Mouse (Mus musculus): ENCODE results near the gene Vmn1r91. TPM values are rescaled to one million over a fixed set of nuclear protein-coding genes. Genes with fewer than 3 reads are reported as not detected.
"Not testable (repeated sequence)": the region's sequence is repeated elsewhere in the genome, so short reads cannot be mapped to it uniquely, and the experiment has no call there.

The Vmn1r91 gene
- not detected in 2 replicates for polyA plus RNA-seq (2015; fragmentation: Nextera tagmentation; extraction: Ambion mirVana)

DNA sequence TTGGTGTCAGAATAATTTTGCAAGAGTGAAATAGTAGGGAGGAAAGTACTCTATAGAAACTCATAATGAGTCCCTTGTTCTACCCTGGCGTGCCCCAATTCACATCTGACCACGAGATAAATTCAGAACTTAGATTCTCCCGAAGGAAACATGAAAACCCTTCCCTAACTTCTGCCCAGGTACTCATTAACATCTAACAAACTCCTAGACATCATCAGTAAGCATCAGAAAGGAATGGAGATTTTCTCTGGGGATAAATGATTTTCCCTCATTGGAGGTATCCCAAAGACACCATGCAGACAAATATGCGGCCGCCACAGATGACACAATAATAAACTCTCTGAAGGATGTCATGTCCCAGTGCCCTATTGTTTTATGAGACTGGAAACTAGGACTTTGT, at the start of gene Vmn1r91:
Vmn1r91 (plus strand) TSS at position 301 of the 400 bp plus-strand sequence.
- not testable (repeated sequence) for H3K27ac ChIP-seq (replicated peaks); ATAC-seq (ENCODE audit: low FRiP score, low read depth); H3K4me3 ChIP-seq; H3K4me2 ChIP-seq; H3K9me3 ChIP-seq; H3K36me3 ChIP-seq; H3K9ac ChIP-seq; H3K27me3 ChIP-seq; H3K4me1 ChIP-seq (replicated peaks)
- 77% methylated on average over 5 of the region's 5 CpGs for WGBS

DNA sequence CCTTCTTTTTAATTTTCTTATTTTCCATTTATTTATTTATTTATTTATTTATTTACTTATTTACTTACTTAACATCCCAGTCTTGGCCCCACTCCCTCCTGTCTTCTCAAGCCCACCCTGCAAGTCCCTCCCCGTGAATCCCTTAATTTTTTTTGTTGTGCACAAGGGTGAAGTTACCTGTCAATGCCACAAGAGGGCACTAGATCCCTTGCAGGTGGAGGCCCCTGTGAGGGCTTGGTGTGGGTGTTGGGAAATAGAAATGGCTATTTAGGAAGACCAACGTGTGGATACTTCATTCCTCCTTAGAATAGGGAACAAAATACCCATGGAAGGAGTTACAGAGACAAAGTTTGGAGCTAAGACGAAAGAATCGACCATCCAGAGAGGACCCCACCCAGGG, 35.4 kb upstream of the Vmn1r91 start:
- 68% methylated on average over 4 of the region's 4 CpGs for WGBS

GRCm38 (mm10) chr7:20078118-20078517, 21.4 kb upstream of the Vmn1r91 start:
- H3K9me3 ChIP-seq; H3K27ac ChIP-seq (replicated peaks); H3K27me3 ChIP-seq; H3K36me3 ChIP-seq; H3K4me2 ChIP-seq; H3K9ac ChIP-seq; H3K4me3 ChIP-seq; ATAC-seq (ENCODE audit: low FRiP score, low read depth); H3K4me1 ChIP-seq (replicated peaks): not testable (repeated sequence)
- WGBS, result 60% methylated on average over 18 of the region's 18 CpGs

More for the DNA sequence above, 35.4 kb upstream of the Vmn1r91 start:
- not testable (repeated sequence) for H3K36me3 ChIP-seq; H3K4me3 ChIP-seq; ATAC-seq (ENCODE audit: low FRiP score, low read depth); H3K4me1 ChIP-seq (replicated peaks); H3K27ac ChIP-seq (replicated peaks); H3K9ac ChIP-seq; H3K27me3 ChIP-seq; H3K4me2 ChIP-seq; H3K9me3 ChIP-seq

- not testable (repeated sequence) for H3K27me3 ChIP-seq; H3K9ac ChIP-seq; H3K27ac ChIP-seq (replicated peaks); H3K4me1 ChIP-seq (replicated peaks); ATAC-seq (ENCODE audit: low FRiP score, low read depth); H3K36me3 ChIP-seq; H3K4me3 ChIP-seq; H3K4me2 ChIP-seq; H3K9me3 ChIP-seq
- no CpG with 5 or more reads among the region's 2 CpGs for WGBS
These were observed 23.0 kb downstream of the Vmn1r91 start, which contains the start of gene Gm16442 for GRCm38 (mm10) chr7:20122479-20122878. Gene Gm16442, minus strand, starts transcription at chr7:20122579.

DNA sequence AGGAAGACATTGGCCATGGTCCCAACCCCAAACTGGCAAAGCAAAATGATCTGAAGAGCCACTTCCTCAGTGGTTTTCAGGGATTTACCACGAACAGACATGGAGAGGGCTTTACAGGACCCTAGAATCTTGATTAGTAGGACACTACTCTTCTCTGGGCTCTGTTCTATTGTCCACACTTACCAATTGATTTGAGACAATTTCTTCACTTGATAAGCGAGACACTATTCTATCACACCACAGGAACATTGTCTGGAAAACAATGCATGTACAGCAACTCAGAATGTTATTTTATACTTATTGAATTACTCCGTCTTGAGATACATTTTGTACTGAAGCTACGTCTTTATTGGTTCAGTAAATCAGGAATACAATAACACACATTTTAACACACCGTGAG, 39.5 kb downstream of the Vmn1r91 start, which contains the start of gene Vmn1r93:
Vmn1r93 (minus strand) TSS at position 101 of the 400 bp plus-strand sequence.
- not testable (repeated sequence) for H3K9ac ChIP-seq; H3K4me1 ChIP-seq (replicated peaks); H3K36me3 ChIP-seq; H3K27ac ChIP-seq (replicated peaks); H3K4me2 ChIP-seq; H3K4me3 ChIP-seq; H3K9me3 ChIP-seq; ATAC-seq (ENCODE audit: low FRiP score, low read depth); H3K27me3 ChIP-seq
- no CpG with 5 or more reads among the region's 5 CpGs for WGBS

Other genes with a start within 250 kb of the Vmn1r91 start
- gene Gm19345, start 247.7 kb upstream of the Vmn1r91 start, polyA plus RNA-seq (2015; fragmentation: Nextera tagmentation; extraction: Ambion mirVana), result 15.7 and 17.1 TPM in 2 replicates
- gene Ceacam16, start 238.4 kb upstream of the Vmn1r91 start, polyA plus RNA-seq (2015; fragmentation: Nextera tagmentation; extraction: Ambion mirVana), result 0.92 and 2.0 TPM in 2 replicates
- gene Ceacam19, start 211.7 kb upstream of the Vmn1r91 start, polyA plus RNA-seq (2015; fragmentation: Nextera tagmentation; extraction: Ambion mirVana), result not detected in 2 replicates
- 9.6 and 10.0 TPM in 2 replicates for gene Pvr, start 178.5 kb upstream of the Vmn1r91 start, polyA plus RNA-seq (2015; fragmentation: Nextera tagmentation; extraction: Ambion mirVana)
- gene Igsf23, start 148.9 kb upstream of the Vmn1r91 start, polyA plus RNA-seq (2015; fragmentation: Nextera tagmentation; extraction: Ambion mirVana), result not detected in 2 replicates
- gene Ceacam20, start 134.3 kb upstream of the Vmn1r91 start, polyA plus RNA-seq (2015; fragmentation: Nextera tagmentation; extraction: Ambion mirVana), result not detected in 2 replicates
- gene Nlrp9b, start 108.2 kb upstream of the Vmn1r91 start, polyA plus RNA-seq (2015; fragmentation: Nextera tagmentation; extraction: Ambion mirVana), result not detected in 2 replicates
- not detected in 2 replicates for gene Gm16442, start 22.9 kb downstream of the Vmn1r91 start, polyA plus RNA-seq (2015; fragmentation: Nextera tagmentation; extraction: Ambion mirVana)
- gene Vmn1r93, start 39.4 kb downstream of the Vmn1r91 start, polyA plus RNA-seq (2015; fragmentation: Nextera tagmentation; extraction: Ambion mirVana), result not detected in 2 replicates
- gene Vmn1r94, start 68.7 kb downstream of the Vmn1r91 start, polyA plus RNA-seq (2015; fragmentation: Nextera tagmentation; extraction: Ambion mirVana), result not detected in 2 replicates
- not detected in 2 replicates for gene Vmn1r95, start 94.0 kb downstream of the Vmn1r91 start, polyA plus RNA-seq (2015; fragmentation: Nextera tagmentation; extraction: Ambion mirVana)
- gene Gm6164, start 105.9 kb downstream of the Vmn1r91 start, polyA plus RNA-seq (2015; fragmentation: Nextera tagmentation; extraction: Ambion mirVana), result not detected in 2 replicates
- gene Gm4498, start 134.1 kb downstream of the Vmn1r91 start, polyA plus RNA-seq (2015; fragmentation: Nextera tagmentation; extraction: Ambion mirVana), result not detected in 2 replicates
- not detected in 2 replicates for gene Gm5890, start 163.2 kb downstream of the Vmn1r91 start, polyA plus RNA-seq (2015; fragmentation: Nextera tagmentation; extraction: Ambion mirVana)
- not detected in 2 replicates for gene Gm4133, start 234.4 kb downstream of the Vmn1r91 start, polyA plus RNA-seq (2015; fragmentation: Nextera tagmentation; extraction: Ambion mirVana)

Data from hindbrain, embryonic 15.5 days (tissue).